Mouse (Mus musculus): ENCODE measurements at regions not wholly inside any gene's neighbourhood (a gene's known extent, or its start where the extent isn't known, plus 50 kb on each side); places are given as distances from the start of the nearest gene placed in this dataset.

DNA sequence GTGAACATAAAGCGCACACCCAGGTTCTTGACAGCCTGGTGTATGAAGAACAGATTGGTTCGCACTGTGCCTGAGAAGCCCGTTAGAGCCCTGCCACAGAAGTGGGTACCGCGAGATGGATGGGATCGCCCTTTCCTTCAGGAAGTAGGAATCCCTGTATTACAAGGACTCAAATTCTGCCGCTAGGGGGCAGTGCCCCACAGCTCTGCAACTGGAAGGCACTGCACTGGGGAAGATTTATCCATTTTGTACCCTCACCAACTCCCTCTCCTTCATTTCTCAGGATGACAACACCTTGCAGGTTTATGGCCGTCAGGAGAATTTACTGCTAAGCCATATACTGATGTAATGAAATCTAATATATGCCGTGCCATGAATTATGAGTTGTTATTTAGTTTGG, 1094.1 kb upstream of the 2610301B20Rik start:
- Histone ChIP-seq H3K4me2 (replicated peaks) (no peak overlapping the region), H3K4me1 (no peaks in the 10 kb centered on the region), H3K9ac (no peak overlapping the region), H3K36me3 (no peaks in the 10 kb centered on the region), H3K27ac (no peak overlapping the region), H3K4me3 (no peak overlapping the region), H3K27me3 (no peaks in the 10 kb centered on the region), H3K9me3 (no peaks in the 10 kb centered on the region)
- ATAC-seq (ENCODE audit: insufficient number of reproducible peaks, insufficient read depth, low FRiP score, low TSS enrichment), result no peak
- 34% methylated on average over 9 of the region's 9 CpGs for WGBS

DNA sequence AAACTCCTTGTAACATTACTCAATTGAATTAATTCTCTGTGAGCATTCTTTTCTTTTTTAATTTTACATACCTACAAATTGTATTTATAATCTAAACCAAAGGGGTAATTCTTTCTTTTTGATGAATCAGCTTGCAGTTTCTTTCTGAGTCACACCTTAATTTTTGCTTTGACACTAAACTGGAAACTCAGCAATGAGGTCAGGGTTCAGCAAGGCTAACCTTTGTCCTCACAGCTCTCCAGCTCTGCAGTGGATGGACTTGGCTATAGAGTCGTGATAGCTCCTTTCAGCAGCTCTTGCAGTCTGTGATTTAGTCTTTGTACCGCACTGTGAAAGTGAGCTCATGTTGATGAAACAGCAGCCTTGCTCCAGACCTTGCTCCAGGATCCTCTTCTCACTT, 1093.0 kb upstream of the 2610301B20Rik start:
- 59% methylated on average over 2 of the region's 2 CpGs for WGBS
- no peaks in the 10 kb centered on the region for H3K4me1 ChIP-seq
- no peak overlapping the region for H3K4me2 ChIP-seq (replicated peaks)
- no peaks in the 10 kb centered on the region for H3K36me3 ChIP-seq
- H3K27ac ChIP-seq, result no peak overlapping the region
- no peak for ATAC-seq (ENCODE audit: insufficient number of reproducible peaks, insufficient read depth, low FRiP score, low TSS enrichment)
- no peaks in the 10 kb centered on the region for H3K9me3 ChIP-seq
- H3K27me3 ChIP-seq, result no peaks in the 10 kb centered on the region
- H3K4me3 ChIP-seq, result no peak overlapping the region
- H3K9ac ChIP-seq, result no peak overlapping the region

DNA sequence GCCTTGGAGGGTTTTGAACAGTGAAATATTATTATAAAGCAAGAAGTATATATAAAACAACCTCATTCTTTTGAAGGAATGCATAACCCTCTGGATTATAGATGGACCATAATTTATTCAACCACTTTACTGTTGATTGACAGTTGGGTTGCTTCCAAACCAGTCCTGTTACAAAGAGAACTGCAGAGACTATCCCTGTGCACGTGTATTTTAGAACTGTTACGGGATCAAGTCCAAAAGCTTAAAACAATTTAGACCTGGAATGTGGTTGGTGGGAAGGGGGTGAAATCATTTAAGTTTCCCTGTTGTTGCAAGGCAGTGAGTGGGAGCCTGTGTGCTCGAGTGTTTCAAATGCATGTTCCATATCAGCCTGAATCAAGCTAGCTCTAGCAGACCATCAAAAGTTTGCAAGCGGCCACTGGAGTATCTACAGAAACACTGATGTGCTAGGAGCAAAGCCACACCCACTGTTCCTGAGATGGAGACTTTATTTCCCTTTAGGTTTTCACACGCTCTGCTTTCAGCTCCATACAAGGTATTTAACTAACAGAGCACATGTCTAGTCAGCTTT, 1086.4 kb upstream of the 2610301B20Rik start:
- no peak overlapping the region for H3K27ac ChIP-seq

DNA sequence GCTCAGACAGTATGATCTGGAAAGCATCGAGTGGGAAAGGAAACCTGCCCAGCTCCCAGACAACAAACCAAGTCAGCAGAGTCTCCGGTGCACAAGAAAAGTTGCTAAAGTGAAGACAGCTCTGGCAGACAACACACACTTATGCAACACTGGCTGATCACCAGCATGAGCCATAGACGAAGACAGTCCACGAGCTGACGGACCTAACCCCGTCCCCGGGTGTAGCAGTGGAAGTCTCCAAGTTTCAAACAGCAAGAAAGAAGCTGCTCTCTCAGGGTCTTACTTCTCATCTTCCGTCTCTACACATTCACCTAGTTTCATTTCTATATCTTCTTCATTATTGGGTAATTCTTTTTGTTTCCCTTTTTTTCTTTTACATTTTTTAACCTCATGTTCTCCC, 1083.8 kb upstream of the 2610301B20Rik start:
- H3K27me3 ChIP-seq, result no peaks in the 10 kb centered on the region
- H3K4me2 ChIP-seq (replicated peaks), result no peak overlapping the region
- no peak overlapping the region for H3K4me3 ChIP-seq
- H3K9me3 ChIP-seq, result no peaks in the 10 kb centered on the region
- H3K9ac ChIP-seq, result no peak overlapping the region
- H3K27ac ChIP-seq, result no peak overlapping the region
- no peaks in the 10 kb centered on the region for H3K4me1 ChIP-seq
- no peak for ATAC-seq (ENCODE audit: insufficient number of reproducible peaks, insufficient read depth, low FRiP score, low TSS enrichment)
- WGBS, result 94% methylated on average over 8 of the region's 8 CpGs
- H3K36me3 ChIP-seq, result no peaks in the 10 kb centered on the region

More for the DNA sequence above, 1086.4 kb upstream of the 2610301B20Rik start:
- no peaks in the 10 kb centered on the region for H3K9me3 ChIP-seq
- H3K27me3 ChIP-seq, result no peaks in the 10 kb centered on the region
- no peak overlapping the region for H3K4me2 ChIP-seq (replicated peaks)
- H3K4me3 ChIP-seq, result no peak overlapping the region
- H3K4me1 ChIP-seq, result no peaks in the 10 kb centered on the region
- 0 out of 2 replicates have a peak, but pooled peaks have one; percentile 22 for ATAC-seq (ENCODE audit: insufficient number of reproducible peaks, insufficient read depth, low FRiP score, low TSS enrichment)
- no peak overlapping the region for H3K9ac ChIP-seq
- 53% methylated on average over 5 of the region's 5 CpGs for WGBS
- H3K36me3 ChIP-seq, result no peaks in the 10 kb centered on the region
